Mouse (Mus musculus): Measurements from ENCODE around the gene Gm20403. TPM values are rescaled to one million over a fixed set of nuclear protein-coding genes. Genes with fewer than 3 reads are reported as not detected.

The Gm20403 gene
- total RNA-seq, 2 experiments from 2014 or later = not detected

Other genes with a start within 250 kb of the Gm20403 start
- 10 to 100 TPM; 17.2 to 18.6 TPM for gene Snx6, start 190.8 kb downstream of the Gm20403 start, total RNA-seq (2021)
- 100 to 1,000 TPM; 511 to 548 TPM for gene Cfl2, start 123.7 kb downstream of the Gm20403 start, total RNA-seq (2021)
- gene Baz1a, start 27.8 kb upstream of the Gm20403 start, total RNA-seq (2021) = 1 to 10 TPM; 4.6 to 5.5 TPM
- gene 2700097O09Rik, start 93.6 kb upstream of the Gm20403 start, total RNA-seq (2021) = 1 to 10 TPM; 5.6 to 6.6 TPM
- gene Srp54a, start 93.7 kb upstream of the Gm20403 start, total RNA-seq (2021) = 10 to 100 TPM; 62.6 to 69.8 TPM
- 1 to 10 TPM; 3.9 to 8.4 TPM for gene Fam177a, start 137.9 kb upstream of the Gm20403 start, total RNA-seq (2021)
- gene Srp54b, start 168.6 kb upstream of the Gm20403 start, total RNA-seq (2021) = 10 to 100 TPM; 31.1 to 32.2 TPM
- 1 to 10 TPM in 1 of 2 experiments, not detected in 1; 2.9 TPM for gene 1700047I17Rik2, start 213.1 kb upstream of the Gm20403 start, total RNA-seq (2021)
- gene Srp54c, start 243.6 kb upstream of the Gm20403 start, total RNA-seq (2021) = 10 to 100 TPM; 21.9 to 25.3 TPM

Data from gastrocnemius, postnatal 25 days (tissue).